Mouse (Mus musculus) hindbrain, embryonic 13.5 days (tissue): ENCODE measurements around the gene Cers6. TPM values are rescaled to one million over a fixed set of nuclear protein-coding genes. Genes with fewer than 3 reads are reported as not detected.

Experiments
- ATAC-seq: fragments of 200-750 bp; cut with Nextera tagmentation; 2 replicates; pipeline ENCODE4 v1.8.0; 2017; ENCODE audit warnings: moderate TSS enrichment; ENCODE audit not compliant: low FRiP score
- H3K27ac ChIP-seq: fragments of 300-500 bp; sonication (generic); 2 replicates; pipeline ENCODE4 v1.5.1; 2015; ENCODE audit warnings: inconsistent platforms, mild to moderate bottlenecking, moderate library complexity
- H3K27me3 ChIP-seq: fragments of 300-500 bp; sonication (generic); 2 replicates; pipeline ENCODE4 v1.6.1; 2015; ENCODE audit warnings: mild to moderate bottlenecking, inconsistent platforms
- H3K36me3 ChIP-seq: fragments of 300-500 bp; sonication (generic); 2 replicates; pipeline ENCODE4 v1.6.1; 2015; ENCODE audit warnings: mild to moderate bottlenecking, inconsistent platforms
- H3K4me1 ChIP-seq: fragments of 300-500 bp; sonication (generic); replicated peaks from 2 replicates; pipeline ENCODE4 v1.6.1; 2015; ENCODE audit warnings: inconsistent platforms
- H3K4me2 ChIP-seq: fragments of 300-500 bp; sonication (generic); 2 replicates; pipeline ENCODE4 v1.6.1; 2015; ENCODE audit warnings: inconsistent platforms, mild to moderate bottlenecking, moderate library complexity
- H3K4me3 ChIP-seq: fragments of 300-500 bp; sonication (generic); 2 replicates; pipeline ENCODE4 v1.5.1; 2015; ENCODE audit warnings: mild to moderate bottlenecking, inconsistent platforms
- H3K9ac ChIP-seq: fragments of 300-500 bp; sonication (generic); 2 replicates; pipeline ENCODE4 v1.6.1; 2015; ENCODE audit warnings: mild to moderate bottlenecking, inconsistent platforms
- H3K9me3 ChIP-seq: fragments of 300-500 bp; sonication (generic); 2 replicates; pipeline ENCODE4 v1.6.1; 2016; ENCODE audit warnings: inconsistent platforms
- WGBS: fragments of 180-500 bp; shearing (Covaris S2); methylation state at CpG from one replicate; pipeline ENCODE4 v1.1.7; 2015; 5-methylcytosine and 5-hydroxymethylcytosine counted together
- polyA plus RNA-seq: library from polyadenylated mRNA; unstranded; fragments of >200 nt; fragmentation: Nextera tagmentation; extraction: Ambion mirVana; gene quantifications from 2 replicates; pipeline ENCODE4 v1.2.1, GENCODE M21; 2015

The Cers6 gene
- polyA plus RNA-seq, 1 experiment from 2014 or later: 64.5 TPM

DNA sequence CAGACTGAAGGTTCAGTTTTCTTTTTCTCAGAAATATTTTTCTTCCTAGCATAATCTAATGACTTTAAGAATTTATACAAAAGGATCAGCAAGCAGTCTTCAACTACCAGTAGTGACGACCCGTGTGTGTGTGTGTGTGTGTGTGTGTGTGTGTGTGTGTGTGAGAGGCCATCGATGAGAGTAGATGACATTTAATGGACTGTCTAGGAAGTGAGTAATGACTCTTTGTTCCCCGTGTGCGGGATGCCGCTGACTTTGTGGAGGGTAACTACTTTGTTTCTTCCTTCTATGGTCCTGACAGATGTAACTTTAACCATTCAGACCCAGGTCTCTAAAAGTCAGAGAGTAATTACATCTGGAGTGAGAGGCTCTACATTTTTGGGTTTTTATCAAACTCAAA is 2.3 kb downstream of the Cers6 start:
- H3K4me2 ChIP-seq: peak overlapping the region; percentile 65
- peak overlapping the region; percentile 68 for H3K27ac ChIP-seq
- H3K27me3 ChIP-seq: no peaks in the 10 kb centered on the region
- peak overlapping the region; percentile 88 for H3K4me3 ChIP-seq
- peaks cover 34% of the 10 kb centered on the region for H3K4me1 ChIP-seq
- no peak for ATAC-seq
- WGBS: 20% methylated on average over 6 of the region's 6 CpGs
- H3K9me3 ChIP-seq: no peaks in the 10 kb centered on the region
- H3K9ac ChIP-seq: peak overlapping the region; percentile 97
- no peaks in the 10 kb centered on the region for H3K36me3 ChIP-seq

DNA sequence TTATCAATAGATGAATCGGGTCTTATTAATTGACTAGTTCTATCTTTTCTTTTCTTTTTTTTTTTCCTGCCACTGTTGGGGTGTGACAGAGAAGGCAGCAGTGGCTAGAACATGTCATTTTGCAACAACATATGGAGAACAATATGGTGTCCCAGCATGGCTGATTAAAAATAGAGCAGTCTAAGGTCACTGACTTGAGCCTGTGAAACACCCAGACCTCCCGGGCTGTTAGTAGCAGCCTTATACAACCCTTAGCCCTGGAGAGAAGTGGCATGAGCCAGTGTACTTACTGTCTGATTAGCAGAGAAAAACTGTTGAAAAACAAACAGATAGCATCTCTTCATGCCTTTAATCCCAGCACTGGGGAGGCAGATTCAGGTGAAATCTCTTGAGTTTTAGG is 3.1 kb downstream of the Cers6 start:
- H3K4me3 ChIP-seq: peak overlapping the region; percentile 88
- H3K9me3 ChIP-seq: no peaks in the 10 kb centered on the region
- H3K27me3 ChIP-seq: no peaks in the 10 kb centered on the region
- no peak overlapping the region for H3K9ac ChIP-seq
- H3K4me2 ChIP-seq: peak overlapping the region; percentile 65
- no peak for ATAC-seq
- H3K36me3 ChIP-seq: no peaks in the 10 kb centered on the region
- peaks cover 34% of the 10 kb centered on the region for H3K4me1 ChIP-seq
- 63% methylated on average over 2 of the region's 2 CpGs for WGBS
- H3K27ac ChIP-seq: no peak overlapping the region

DNA sequence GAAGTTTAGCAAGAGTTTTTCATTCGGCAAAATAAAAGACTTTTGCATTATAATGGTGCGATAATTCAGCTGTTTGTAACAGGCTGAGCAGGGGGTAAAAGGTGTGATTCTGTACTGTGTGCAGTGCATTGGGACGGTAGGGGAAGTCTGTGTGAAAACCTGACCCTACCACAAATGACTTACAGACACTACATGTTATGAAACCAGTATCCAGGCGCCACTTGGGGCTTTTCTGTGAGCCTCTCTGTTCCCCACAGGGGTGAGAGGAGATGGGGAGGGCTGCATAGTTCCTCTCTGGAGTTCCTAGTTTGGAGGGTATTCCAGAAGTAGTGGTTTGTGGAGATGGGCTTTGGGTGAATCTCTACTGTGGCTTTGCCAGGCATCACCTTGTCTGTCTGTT is 5.9 kb downstream of the Cers6 start:
- H3K27me3 ChIP-seq: no peaks in the 10 kb centered on the region
- H3K4me3 ChIP-seq: no peak overlapping the region
- no peak for ATAC-seq
- no peaks in the 10 kb centered on the region for H3K36me3 ChIP-seq
- 75% methylated on average over 4 of the region's 4 CpGs for WGBS
- H3K9me3 ChIP-seq: no peaks in the 10 kb centered on the region
- no peak overlapping the region for H3K27ac ChIP-seq
- H3K4me1 ChIP-seq: peaks cover 47% of the 10 kb centered on the region
- H3K9ac ChIP-seq: no peak overlapping the region
- H3K4me2 ChIP-seq: no peak overlapping the region

DNA sequence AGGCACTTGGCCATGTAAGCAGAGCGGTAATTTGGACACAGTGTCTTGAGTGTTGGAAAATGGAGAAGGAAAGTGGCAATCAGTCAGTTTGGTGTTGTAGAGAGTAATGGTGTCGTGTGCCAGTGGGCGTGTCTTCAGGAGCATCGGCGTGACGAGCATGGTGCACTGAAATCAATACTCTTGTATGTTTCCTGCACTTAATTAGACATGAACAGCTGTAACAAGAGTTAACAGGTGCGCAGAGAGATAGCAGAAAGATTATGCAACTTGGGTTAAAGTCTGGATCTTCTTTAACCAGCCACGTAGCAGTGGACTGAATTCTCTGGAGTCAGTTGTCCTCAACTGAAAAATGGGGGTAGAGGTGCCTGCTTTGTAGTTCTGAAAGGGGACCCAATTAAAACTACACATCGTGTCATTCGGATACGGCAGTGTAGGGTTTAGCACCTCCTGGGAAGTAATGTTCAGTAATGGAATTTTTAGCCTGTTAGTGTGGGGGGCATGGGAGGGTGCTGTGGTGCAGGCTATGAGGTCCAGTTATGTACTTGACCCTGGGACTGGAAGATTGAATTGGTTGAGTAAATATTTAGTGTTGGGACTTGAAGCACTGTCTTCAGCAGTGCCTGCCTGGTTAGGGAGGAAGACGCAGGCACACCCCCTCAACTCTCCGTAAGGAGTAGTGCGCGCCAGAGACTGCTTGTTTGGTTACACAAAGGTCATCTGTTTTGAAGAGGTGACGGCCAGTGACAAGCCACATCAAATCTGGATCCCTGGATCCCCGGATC is 9.9 kb downstream of the Cers6 start:
- no peak for ATAC-seq
- Histone ChIP-seq H3K4me1 (peaks cover 44% of the 10 kb centered on the region), H3K36me3 (no peaks in the 10 kb centered on the region), H3K4me2 (no peak overlapping the region), H3K27me3 (no peaks in the 10 kb centered on the region), H3K9me3 (no peaks in the 10 kb centered on the region), H3K27ac (no peak overlapping the region), H3K9ac (no peak overlapping the region), H3K4me3 (no peak overlapping the region)
- 82% methylated on average over 17 of the region's 17 CpGs for WGBS

DNA sequence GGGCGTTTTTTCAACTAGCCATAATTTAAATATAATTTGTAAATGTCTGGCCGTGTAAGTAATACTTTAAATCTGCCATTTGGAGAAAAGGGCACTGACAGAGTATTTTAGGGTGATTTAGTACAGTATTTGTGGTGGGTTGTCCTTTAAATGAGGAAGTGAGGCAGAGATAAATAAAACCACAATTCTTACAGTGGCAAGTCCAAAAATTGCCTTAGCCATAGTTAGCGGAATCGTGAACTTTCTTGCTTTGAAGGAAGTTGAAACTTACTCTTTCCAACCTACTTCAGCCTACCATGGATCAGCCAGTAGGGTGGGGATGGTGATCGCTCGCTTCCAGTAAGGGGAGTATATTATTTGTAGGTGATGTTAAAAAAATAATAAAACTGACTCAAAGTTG is 11.8 kb downstream of the Cers6 start:
- no peaks in the 10 kb centered on the region for H3K36me3 ChIP-seq
- H3K27me3 ChIP-seq: no peaks in the 10 kb centered on the region
- no peak overlapping the region for H3K27ac ChIP-seq
- H3K9me3 ChIP-seq: no peaks in the 10 kb centered on the region
- 91% methylated on average over 6 of the region's 6 CpGs for WGBS
- H3K4me1 ChIP-seq: peaks cover 31% of the 10 kb centered on the region
- H3K4me3 ChIP-seq: no peak overlapping the region
- H3K9ac ChIP-seq: no peak overlapping the region
- no peak overlapping the region for H3K4me2 ChIP-seq
- no peak for ATAC-seq

DNA sequence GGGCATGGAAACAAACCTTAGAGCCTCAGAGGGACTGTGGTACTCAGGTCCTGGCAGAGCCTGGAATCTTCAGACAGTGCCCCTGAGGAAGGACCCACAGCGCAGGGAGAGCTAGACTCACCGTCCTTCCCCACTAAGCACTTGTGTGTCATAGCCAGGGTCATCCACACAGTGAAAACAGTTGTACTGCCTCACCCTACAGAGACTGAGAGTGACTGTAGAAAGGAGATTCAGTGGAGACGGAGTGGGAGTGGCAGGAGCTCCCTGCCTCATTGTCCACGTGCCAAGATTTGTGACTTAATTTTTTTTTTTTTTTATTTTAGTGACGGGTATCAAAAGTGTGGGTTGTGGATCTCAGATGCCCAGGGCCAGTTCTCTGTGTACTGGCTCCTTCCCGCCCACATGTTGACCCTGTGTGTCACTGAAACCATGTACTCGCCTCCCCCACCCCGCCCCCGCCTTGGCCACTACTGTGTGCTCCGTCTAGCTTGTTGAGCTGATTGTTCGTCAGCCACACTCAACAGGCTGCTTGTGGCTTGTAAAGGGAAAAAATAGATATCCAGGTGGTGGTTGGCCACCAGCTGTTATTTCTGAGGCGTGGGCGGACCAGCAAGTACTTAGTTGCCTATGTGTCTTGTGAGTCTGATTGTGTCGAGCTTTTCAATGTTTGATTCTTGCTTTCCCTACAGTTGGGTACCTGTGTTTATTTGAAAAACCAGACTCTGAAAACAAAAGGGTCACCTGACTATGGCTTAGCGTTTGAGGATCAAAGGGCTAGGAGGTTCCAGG is 12.6 kb downstream of the Cers6 start:
- 64% methylated on average over 15 of the region's 15 CpGs for whole genome bisulfite sequencing
- peaks cover 31% of the 10 kb centered on the region for H3K4me1 ChIP-seq

DNA sequence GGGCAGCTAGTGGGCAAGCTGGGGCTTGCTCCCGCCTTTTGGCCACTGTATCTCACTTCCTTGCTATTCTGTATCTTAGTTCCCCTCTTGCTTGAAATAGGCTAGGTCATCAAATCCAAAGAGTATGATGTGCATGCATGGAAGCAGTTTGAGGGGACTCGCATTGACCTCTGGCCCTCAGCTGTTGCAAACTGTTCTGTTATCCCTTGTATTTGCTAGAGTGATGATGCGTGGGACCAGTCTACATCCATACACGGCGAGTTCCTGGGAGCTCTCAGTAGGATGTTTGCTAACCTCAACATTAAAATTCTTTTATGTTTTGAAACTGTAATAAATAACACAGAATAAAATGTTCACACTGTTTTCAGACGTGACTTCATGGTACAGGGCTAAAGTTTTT is 13.3 kb downstream of the Cers6 start:
- Histone ChIP-seq H3K4me2 (no peak overlapping the region), H3K36me3 (peaks cover 4% of the 10 kb centered on the region; the same call in 1 of the 2 replicates), H3K27ac (no peak overlapping the region), H3K27me3 (no peaks in the 10 kb centered on the region), H3K4me1 (peaks cover 30% of the 10 kb centered on the region), H3K4me3 (no peak overlapping the region), H3K9me3 (no peaks in the 10 kb centered on the region), H3K9ac (no peak overlapping the region)
- WGBS: 85% methylated on average over 6 of the region's 6 CpGs
- no peak for ATAC-seq

More for the DNA sequence above, 12.6 kb downstream of the Cers6 start:
- Histone ChIP-seq H3K36me3 (peaks cover 3% of the 10 kb centered on the region; the same call in 1 of the 2 replicates), H3K9me3 (no peaks in the 10 kb centered on the region), H3K27ac (no peak overlapping the region), H3K27me3 (no peaks in the 10 kb centered on the region), H3K4me3 (no peak overlapping the region), H3K9ac (no peak overlapping the region), H3K4me2 (no peak overlapping the region)
- no peak for ATAC-seq

DNA sequence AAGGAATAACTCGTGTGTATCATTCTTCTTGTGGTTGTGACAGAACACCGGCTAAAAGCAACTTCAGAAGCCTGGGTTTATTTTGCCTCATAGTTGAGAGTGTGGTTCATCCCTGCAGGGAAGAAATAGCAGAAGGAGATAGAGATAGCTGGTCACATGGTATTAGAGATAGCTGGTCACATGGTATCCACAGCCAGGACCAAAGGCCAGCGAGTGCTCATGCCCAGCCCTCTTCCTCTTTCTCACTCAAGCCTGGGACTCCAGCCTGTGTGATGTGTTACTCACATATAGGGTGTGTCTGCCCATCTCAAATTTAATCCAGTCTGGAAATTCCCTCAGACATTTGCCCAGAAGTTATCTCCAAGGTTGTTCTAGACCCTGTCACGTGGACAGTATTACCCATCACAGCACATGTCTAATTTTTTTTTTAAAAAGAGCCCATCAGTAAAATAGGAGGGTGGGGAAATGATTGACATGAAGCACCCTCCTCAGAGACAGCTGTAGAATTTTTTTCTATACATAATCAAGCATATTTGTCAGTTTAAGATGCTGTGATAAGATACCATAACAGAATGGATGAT is 17.9 kb downstream of the Cers6 start:
- Histone ChIP-seq H3K4me2 (no peak overlapping the region), H3K27me3 (no peaks in the 10 kb centered on the region), H3K9ac (no peak overlapping the region), H3K36me3 (peaks cover 4% of the 10 kb centered on the region; the same call in 1 of the 2 replicates), H3K4me1 (peaks cover 4% of the 10 kb centered on the region), H3K27ac (no peak overlapping the region), H3K9me3 (no peaks in the 10 kb centered on the region), H3K4me3 (no peak overlapping the region)
- no peak for ATAC-seq
- 94% methylated on average over 4 of the region's 4 CpGs for WGBS

DNA sequence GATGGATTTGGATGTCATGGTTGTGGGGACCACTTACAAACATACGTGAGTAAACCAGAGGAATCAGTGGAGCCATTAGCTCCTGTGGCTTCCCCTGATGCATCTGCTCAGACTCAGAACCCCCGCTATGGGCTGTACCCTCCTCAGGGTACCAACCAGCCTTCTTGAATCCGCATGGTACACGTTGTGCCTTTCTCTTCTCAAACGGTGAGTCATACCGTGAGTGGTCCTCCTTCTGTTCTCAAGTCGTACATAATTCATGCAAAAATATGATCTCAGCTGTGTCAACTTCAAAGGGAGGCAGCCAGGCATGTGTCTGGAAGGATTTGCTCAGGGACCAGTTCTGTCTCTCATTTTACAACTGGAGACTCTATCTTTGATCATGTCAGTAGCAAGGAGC is 23.3 kb downstream of the Cers6 start:
- Histone ChIP-seq H3K4me1 (peaks cover 22% of the 10 kb centered on the region), H3K4me3 (no peak overlapping the region), H3K27ac (no peak overlapping the region), H3K36me3 (no peaks in the 10 kb centered on the region), H3K4me2 (no peak overlapping the region), H3K9me3 (no peaks in the 10 kb centered on the region), H3K27me3 (no peaks in the 10 kb centered on the region), H3K9ac (no peak overlapping the region)
- WGBS: 79% methylated on average over 7 of the region's 7 CpGs
- ATAC-seq: no peak

DNA sequence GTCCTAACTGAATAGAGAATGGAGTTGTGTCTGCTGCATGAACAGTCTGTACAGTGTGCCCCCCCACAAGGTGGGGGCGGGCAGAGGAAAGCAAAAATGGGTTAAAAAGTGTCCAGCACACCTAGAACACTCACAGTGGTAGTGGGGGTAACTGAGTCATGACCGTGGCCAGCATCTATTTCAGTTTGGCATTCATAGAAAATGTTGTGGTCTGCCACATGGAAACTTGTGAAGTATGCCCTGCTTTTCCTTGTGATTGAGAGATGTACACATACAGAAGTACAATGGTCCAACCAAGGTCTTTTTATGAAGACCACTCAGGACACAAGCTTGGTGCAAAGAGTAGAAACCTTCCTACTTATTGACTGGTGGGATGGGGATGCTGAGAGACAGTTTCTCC is 24.0 kb downstream of the Cers6 start:
- Histone ChIP-seq H3K27ac (no peak overlapping the region), H3K27me3 (no peaks in the 10 kb centered on the region), H3K4me1 (peaks cover 22% of the 10 kb centered on the region), H3K36me3 (no peaks in the 10 kb centered on the region), H3K4me3 (no peak overlapping the region), H3K4me2 (no peak overlapping the region), H3K9me3 (no peaks in the 10 kb centered on the region), H3K9ac (no peak overlapping the region)
- ATAC-seq: no peak
- WGBS: 95% methylated on average over 2 of the region's 2 CpGs

DNA sequence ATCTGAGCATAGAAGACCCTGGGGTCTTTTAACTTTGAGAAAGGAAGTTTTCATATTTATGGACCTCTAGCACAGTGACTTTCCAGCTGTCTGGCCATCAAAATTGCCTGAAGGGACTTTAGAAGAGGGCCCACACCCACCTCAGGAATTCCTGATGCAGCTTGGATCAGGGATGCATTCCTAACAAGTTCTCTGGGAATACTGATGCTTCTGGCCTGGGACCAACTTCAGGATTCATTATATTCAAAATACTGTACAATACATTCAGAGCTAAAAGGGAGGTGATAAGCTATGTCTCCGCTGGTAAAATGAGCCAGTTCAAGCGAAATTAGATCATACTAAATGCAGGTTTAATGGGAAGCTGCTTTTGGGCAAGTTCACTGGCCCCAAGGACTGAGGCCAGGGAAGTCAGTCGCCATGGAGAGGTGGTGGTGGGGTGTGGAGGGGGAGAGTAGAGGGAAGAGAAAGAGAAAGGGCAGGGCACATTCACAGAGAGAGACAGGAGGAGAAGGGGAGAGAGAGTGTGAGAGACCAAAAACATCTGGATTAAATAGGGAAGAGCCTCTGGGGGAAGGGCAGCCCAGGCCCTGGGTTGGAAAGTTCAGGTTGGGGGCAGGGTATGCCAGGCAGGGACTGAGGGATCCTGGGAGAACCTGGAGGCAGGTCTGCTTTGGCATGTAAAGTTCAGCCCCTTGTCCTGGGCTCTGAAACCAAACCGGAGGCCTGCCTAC is 24.7 kb downstream of the Cers6 start:
- Histone ChIP-seq H3K9ac (no peak overlapping the region), H3K4me1 (peaks cover 22% of the 10 kb centered on the region), H3K4me2 (no peak overlapping the region), H3K4me3 (no peak overlapping the region), H3K27ac (no peak overlapping the region), H3K9me3 (no peaks in the 10 kb centered on the region), H3K36me3 (no peaks in the 10 kb centered on the region), H3K27me3 (no peaks in the 10 kb centered on the region)
- WGBS: 48% methylated on average over 4 of the region's 4 CpGs
- ATAC-seq: no peak

DNA sequence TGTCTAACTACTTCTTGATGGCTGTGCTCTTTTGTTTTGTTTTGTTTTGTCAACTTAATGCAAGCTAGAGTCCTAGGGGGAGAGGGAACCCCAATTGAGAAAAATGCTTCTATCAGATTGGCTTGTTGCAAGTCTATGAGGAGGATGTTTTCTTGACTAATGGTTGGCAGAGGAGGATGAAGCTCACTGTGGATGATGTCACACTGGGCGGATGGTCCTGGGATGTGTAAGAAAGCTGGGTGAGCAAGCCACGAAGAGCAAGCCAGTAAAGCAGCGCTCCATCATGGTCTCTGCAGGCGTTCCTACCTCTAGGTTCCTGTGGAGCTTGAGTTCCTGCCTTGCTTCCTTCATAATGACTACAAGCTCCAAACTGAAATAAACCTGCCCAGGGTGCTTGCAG is 25.4 kb downstream of the Cers6 start:
- Histone ChIP-seq H3K27me3 (no peaks in the 10 kb centered on the region), H3K27ac (no peak overlapping the region), H3K4me2 (no peak overlapping the region), H3K9me3 (no peaks in the 10 kb centered on the region), H3K4me3 (no peak overlapping the region), H3K4me1 (peaks cover 22% of the 10 kb centered on the region), H3K36me3 (no peaks in the 10 kb centered on the region), H3K9ac (no peak overlapping the region)
- no peak for ATAC-seq
- WGBS: 83% methylated on average over 4 of the region's 4 CpGs
